Mouse (Mus musculus): ENCODE data around the gene Sft2d2.

Sft2d2 gene

DNA sequence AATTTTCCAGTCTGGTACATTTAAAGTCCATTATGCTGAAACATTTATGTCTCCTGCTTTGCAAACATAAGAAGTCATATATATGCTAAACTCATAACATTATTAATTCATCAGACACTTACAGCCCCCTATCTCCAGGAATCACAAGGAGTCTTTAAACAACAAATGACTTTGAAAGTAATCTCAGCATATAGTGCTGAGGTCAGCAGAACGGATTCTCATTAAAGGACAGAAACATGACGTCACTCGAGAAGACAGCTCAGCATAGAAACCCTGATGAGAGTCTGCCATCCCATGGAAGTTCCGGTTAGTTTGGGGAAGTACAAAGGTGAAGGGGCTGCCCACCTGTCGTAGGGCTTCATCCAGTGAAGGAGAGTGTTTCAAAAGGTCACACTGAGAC lies 64.7 kb downstream of the Sft2d2 start:
- no peak for DNase-seq

All from kidney, postnatal 4 days (tissue).